Mouse (Mus musculus): ENCODE measurements around the gene Ssc4d.
A peak's percentile ranks its signal among the peaks of the same experiment; 100 is the strongest.

The Ssc4d gene

GRCm38 (mm10) chr5:135974365-135974764 lies at the start of gene Ssc4d:
Gene Ssc4d (minus strand): TSS chr5:135974531.
- DNase-seq, result no peak

DNA sequence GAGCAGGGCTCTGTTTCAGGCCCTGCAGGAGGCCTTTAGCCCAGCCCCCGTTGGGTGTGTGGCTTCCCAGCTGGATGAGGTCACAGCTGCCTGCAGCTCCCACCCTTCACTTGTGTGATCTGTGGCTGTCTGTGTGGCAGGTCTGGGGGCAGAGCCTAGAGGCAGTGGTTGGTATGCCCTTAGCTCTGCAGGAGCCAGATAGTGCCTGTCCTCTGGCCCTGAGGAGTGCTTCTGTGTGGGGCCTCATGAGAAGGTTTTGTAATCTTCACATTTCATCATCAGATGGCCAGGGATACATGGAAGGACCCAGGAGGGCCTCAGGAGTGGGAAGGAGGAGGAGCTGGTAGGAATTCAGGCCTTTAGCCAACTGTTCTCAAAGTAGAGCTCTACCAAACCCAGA lies 45.6 kb upstream of the Ssc4d start:
- no peak for DNase-seq

DNA sequence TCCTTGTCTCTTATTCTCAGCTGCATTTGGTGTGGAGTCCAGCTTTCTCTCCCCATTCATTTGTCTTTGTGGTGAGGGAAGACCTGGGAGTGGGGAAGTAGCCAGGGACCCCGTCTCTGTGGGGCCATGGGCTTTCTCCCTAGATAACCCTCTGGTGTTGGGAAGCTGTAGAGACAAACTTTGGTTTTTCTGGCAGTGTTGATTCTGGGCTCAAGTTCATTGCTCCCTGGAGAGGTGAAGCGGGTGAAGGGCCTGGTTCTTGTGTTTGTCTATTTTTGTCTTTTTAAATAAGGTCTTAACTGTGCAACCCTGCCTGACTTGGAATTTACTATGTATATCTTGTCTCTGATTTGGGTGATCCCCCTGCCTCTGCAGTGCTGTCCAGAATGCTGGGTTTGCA lies 44.4 kb upstream of the Ssc4d start:
- no peak for DNase-seq

DNA sequence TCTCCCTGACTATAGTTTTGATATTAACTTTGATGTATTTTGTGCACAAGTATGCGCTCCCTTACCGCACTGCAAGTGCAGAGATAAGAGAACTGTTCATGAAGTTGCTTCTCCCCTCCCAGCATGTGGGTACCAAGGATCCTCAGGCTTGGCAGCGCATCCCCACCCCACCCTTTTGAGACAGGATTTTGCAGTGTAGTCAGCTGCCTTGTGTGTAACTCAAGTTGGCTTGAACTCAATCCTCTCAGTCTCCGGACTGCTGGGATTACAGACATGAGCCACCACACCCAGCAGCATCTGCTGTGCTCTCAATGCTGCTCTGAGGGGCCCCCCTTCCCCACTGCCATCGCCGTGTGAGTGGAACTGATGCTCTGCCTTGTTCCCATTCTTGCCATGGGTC lies 42.9 kb upstream of the Ssc4d start:
- DNase-seq, result no peak

GRCm38 (mm10) chr5:136016014-136016876 lies 41.9 kb upstream of the Ssc4d start:
- DNase-seq, result no peak

DNA sequence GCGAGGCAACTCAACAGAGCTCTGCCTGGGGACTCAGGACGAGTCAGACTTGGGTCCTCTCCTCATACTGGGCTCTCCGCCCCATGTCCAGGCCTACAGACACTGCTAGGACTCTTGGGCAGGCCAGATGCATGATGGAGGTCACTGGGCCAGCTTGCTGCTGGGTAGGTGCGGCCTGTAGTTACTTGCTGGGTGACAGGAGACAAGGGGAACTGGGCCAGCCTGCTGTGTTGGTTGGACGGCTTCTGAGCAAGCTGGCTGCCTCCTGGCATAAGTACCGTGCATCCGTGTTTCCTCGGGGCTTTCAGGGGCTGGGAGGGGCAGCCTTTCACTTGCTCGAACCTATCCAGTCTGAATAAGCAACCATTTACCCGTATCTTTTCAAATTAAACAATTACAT lies 41.3 kb upstream of the Ssc4d start:
- no peak for DNase-seq

DNA sequence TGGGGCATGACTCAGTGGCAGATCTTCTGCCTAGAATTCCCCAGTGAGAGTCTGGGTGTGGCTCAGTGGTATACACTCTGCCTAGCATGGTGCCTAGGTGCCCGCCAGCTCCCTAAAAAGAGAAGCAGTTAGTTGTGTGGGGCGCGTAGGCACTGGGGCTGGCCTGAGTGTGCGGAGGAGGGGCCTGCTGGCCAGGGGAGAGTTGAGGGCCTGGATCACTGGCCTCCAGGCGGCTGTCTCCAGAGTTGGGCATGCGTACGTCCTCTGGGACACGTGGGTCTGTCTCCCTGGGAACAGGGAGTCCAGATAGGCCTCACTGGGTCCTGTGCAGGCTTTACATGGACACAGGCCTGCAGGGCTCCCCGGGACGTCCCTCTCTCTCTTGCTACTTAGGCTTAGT lies 40.5 kb upstream of the Ssc4d start:
- no peak for DNase-seq

DNA sequence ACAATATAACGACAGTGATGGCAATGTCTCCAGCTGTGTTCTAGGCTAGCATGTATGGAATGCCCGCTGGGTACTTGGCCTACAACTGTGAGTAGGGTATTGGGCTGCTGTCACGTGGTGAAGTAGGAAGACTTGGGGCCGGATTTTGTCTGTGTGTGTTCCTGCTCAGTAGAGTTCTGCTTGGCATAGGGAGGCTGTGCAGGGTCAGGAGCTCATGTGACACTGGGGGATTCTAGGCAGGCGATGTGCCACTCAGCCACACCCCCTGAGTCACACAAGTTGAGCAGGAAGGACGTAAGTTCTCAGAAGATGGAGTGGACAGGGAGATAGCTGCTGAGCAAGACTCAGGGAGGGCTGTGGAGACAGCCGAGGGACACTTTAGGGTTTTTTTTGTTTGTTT lies 33.4 kb upstream of the Ssc4d start:
- DNase-seq, result no peak

DNA sequence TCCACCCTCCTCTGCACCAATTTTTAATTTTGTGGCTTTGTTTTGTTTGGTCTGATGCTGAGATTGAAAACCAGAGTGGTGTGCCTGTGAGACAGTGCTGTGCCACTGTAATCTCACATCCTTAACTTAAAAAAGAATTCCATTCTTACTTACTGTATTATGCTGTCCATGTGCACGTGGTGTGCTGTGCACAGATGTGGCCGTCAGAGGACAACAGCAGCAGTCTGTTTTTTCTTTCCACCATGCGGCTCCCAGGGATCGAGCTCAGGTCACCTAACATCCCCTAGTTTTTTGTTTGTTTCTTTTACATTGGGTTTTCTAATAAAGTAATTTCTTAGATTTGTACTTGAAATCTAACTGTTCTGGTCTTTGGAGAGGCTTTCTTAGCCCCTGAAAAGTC lies 30.2 kb upstream of the Ssc4d start:
- DNase-seq, result no peak

GRCm38 (mm10) chr5:136002751-136003151 lies 28.4 kb upstream of the Ssc4d start:
- DNase-seq, result no peak

DNA sequence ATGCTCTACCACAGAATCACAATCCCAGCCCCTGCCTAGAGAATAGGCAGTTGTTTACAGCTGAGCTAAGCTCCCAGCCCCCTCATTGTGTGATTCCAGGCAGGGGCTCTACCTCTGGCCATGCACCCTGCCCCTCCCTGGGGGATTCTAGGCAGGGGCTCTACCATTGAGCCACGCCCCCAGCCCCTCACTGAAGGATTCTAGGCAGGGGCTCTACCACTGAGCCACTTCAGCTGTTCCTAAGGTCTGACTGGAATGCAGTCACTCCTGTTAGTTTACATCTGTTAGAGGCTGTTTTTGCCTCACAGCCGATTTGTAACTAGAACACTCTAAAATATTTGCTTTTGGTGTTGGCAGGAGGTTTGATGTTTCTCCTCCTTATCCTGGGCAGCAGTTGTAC lies 28.0 kb upstream of the Ssc4d start:
- no peak for DNase-seq

DNA sequence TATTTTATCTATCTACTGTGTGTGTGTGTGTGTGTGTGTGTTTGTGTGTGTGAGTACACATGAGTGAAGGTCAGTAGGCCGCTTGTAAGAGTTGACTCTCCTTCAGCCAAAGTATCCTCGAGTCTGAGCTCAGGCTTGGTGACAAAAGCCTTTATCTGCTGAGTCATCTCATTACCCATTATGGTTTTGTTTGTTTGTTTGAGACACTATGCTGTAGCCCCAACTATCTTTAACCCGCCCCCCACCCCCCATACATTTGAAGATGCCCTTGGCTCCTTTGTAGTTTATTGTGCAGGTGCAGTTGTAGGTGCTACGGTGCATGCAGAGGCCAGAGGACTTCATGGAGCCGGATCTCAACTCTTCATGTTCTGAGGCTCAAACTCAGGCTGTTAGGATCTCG lies 26.9 kb upstream of the Ssc4d start:
- DNase-seq, result no peak

GRCm38 (mm10) chr5:135996162-135996561 lies 21.8 kb upstream of the Ssc4d start:
- no peak for DNase-seq

- DNase-seq, result peak; percentile 89
These were observed 20.7 kb upstream of the Ssc4d start, which contains the start of gene Dtx2 for GRCm38 (mm10) chr5:135994725-135995687. Gene Dtx2 (plus strand): TSS chr5:135994800.

- DNase-seq, result no peak
These were observed 20.0 kb upstream of the Ssc4d start for GRCm38 (mm10) chr5:135994335-135994724.

DNA sequence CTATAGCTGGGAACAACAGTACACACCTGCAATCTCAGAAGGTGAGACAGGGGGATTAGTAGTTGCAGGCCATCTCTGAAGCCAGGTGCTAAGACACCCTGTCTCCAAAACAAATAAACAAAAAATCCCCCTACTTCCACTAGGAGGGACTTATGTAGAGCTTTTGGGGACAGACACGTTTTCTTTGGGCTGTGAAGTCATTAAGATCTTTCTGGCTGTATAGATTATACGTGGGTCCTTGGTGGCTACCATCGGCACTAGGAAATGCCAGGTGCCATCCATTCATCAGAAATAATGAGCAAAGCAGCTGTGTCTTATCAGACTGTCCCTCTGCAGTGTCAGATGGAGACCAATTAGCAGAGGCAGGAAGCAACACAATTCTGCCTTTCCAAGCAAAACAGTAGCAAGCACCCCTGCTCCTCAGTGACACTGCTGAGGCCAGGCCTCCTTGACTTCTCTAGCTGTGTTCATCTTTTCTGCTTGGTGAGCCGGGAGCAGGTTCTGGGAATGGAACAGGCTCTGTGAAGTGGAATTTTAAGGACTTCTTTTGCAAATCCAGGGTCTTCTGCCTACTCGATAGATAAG lies 19.1 kb upstream of the Ssc4d start:
- no peak for DNase-seq

DNA sequence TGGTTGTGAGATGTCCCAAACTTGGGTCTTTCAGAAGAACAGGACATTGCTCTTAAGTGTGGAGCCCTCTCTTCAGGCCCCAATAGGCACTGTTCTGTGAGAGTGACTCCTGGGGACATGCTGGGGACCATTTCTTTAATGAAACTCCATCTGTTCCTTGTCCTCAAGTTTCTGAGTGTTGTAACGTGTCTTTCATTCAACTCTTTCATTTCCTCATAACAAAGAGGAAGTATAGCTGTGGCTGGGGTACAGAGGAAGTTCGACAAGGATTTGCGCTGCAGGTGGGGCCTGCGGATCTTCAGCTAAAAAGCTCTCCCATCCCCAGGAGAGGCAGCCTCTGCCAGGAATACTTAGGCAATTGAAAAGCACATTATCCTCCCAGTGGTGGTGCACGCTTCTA lies 16.3 kb upstream of the Ssc4d start:
- DNase-seq, result no peak

DNA sequence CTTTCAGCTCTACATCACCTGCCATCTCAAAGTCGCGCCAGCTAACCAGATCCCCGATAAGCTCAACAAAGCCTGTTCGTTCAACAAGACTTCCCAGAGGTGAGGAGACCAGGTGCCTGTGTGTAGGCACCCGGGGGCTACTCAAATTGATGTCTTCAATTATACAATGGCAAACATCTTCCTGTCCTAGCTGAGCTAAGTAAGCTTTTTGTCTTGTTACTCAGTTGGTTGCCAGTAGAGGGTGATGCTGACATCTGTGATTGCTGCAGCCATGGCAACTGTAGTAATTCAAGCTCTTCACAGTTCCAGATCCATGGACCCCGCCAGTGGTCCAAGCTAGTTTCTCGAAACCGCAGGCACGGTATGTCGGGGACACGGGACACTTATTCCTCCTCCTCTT lies 12.9 kb upstream of the Ssc4d start:
- no peak for DNase-seq

GRCm38 (mm10) chr5:135984546-135985044 lies 10.3 kb upstream of the Ssc4d start:
- DNase-seq, result no peak

GRCm38 (mm10) chr5:135982398-135982797 lies 8.1 kb upstream of the Ssc4d start:
- DNase-seq, result peak; percentile 69

GRCm38 (mm10) chr5:135979904-135980303 lies 5.6 kb upstream of the Ssc4d start, which contains the start of gene Zp3:
Gene Zp3 (plus strand): TSS chr5:135980099.
- no peak for DNase-seq

- no peak for DNase-seq
These were observed 5.0 kb upstream of the Ssc4d start for GRCm38 (mm10) chr5:135979381-135979780.
